Mouse (Mus musculus) spleen, postnatal 10 days (tissue): ENCODE data around the gene Defb43.

Experiments used
- DNase-seq, 2 experiments: peaks; one replicate each; pipeline ENCODE4 v3.0.0; 2021 to 2022; ENCODE audit warnings: low spot score in 2 of 2

Gene Defb43

GRCm38 (mm10) chr14:63011471-63011870 lies at the start of gene Defb43:
TSS of gene Defb43 (plus strand) at chr14:63011771.
- DNase-seq, result no peak

GRCm38 (mm10) chr14:62963632-62964031 lies 47.9 kb upstream of the Defb43 start:
- no peak for DNase-seq

GRCm38 (mm10) chr14:62965342-62965741 lies 46.2 kb upstream of the Defb43 start:
- DNase-seq, result no peak

- DNase-seq, result no peak
Measured at GRCm38 (mm10) chr14:62965811-62966520, 45.6 kb upstream of the Defb43 start.

- peak; percentile 38 to 72 for DNase-seq
Measured at GRCm38 (mm10) chr14:62975046-62975445, 36.5 kb upstream of the Defb43 start.

GRCm38 (mm10) chr14:62979815-62980214 lies 31.8 kb upstream of the Defb43 start:
- DNase-seq, result no peak

- DNase-seq, result no peak
Measured at GRCm38 (mm10) chr14:62984410-62984809, 27.2 kb upstream of the Defb43 start, which contains the start of gene Defb48. TSS of gene Defb48 (minus strand) at chr14:62984510.

GRCm38 (mm10) chr14:62991271-62991670 lies 20.3 kb upstream of the Defb43 start:
- DNase-seq, result no peak

GRCm38 (mm10) chr14:62991849-62992510 lies 19.6 kb upstream of the Defb43 start:
- DNase-seq, result no peak

GRCm38 (mm10) chr14:62997777-62998176 lies 13.8 kb upstream of the Defb43 start, which contains the start of gene Defb47:
TSS of gene Defb47 (plus strand) at chr14:62998077.
- DNase-seq, result no peak

GRCm38 (mm10) chr14:62998977-62999376 lies 12.6 kb upstream of the Defb43 start:
- no peak for DNase-seq

- DNase-seq, result no peak
Measured at GRCm38 (mm10) chr14:63002588-63002987, 9.0 kb upstream of the Defb43 start.

- DNase-seq, result no peak
Measured at GRCm38 (mm10) chr14:63013082-63013481, 1.5 kb downstream of the Defb43 start.

- no peak for DNase-seq
Measured at GRCm38 (mm10) chr14:63014667-63015066, 3.1 kb downstream of the Defb43 start.

- no peak for DNase-seq
Measured at GRCm38 (mm10) chr14:63020524-63021156, 9.1 kb downstream of the Defb43 start.

GRCm38 (mm10) chr14:63046691-63047090 lies 35.1 kb downstream of the Defb43 start, which contains the start of gene Defb42:
TSS of gene Defb42 (plus strand) at chr14:63046991.
- no peak for DNase-seq

GRCm38 (mm10) chr14:63049910-63050370 lies 38.4 kb downstream of the Defb43 start, which contains the start of gene Defb30:
TSS of gene Defb30 (minus strand) at chr14:63049960.
- DNase-seq, result no peak

- peak; percentile 72 to 84 for DNase-seq
Measured at GRCm38 (mm10) chr14:63050769-63051168, 39.2 kb downstream of the Defb43 start.

GRCm38 (mm10) chr14:63054729-63055128 lies 43.2 kb downstream of the Defb43 start:
- no peak for DNase-seq

- DNase-seq, result no peak
Measured at GRCm38 (mm10) chr14:63060361-63060760, 48.8 kb downstream of the Defb43 start.

- no peak for DNase-seq
Measured at GRCm38 (mm10) chr14:63062184-63062583, 50.6 kb downstream of the Defb43 start.

GRCm38 (mm10) chr14:63065391-63065790 lies 53.8 kb downstream of the Defb43 start:
- DNase-seq, result no peak
